Mouse (Mus musculus) myocyte (in vitro differentiated cells): ENCODE data around the gene Gng12.

Source experiments
- E2F4 ChIP-seq: IDR thresholded peaks from one replicate; pipeline ENCODE4 v1.6.1; 2011; ENCODE audit warnings: mild to moderate bottlenecking, control low read depth, moderate library complexity; ENCODE audit not compliant: insufficient read depth
- MAX ChIP-seq: IDR thresholded peaks from one replicate; pipeline ENCODE4 v1.6.1; 2011; ENCODE audit warnings: low read depth, mild to moderate bottlenecking, control low read depth
- MYOD1 ChIP-seq, 3 experiments: IDR thresholded peaks; one replicate each; pipeline ENCODE4 v1.6.1; 2011; ENCODE audit warnings: control low read depth in 2 of 3, low read depth in 2 of 3, mild to moderate bottlenecking in 2 of 3, moderate library complexity in 1 of 3; ENCODE audit not compliant: insufficient read length in 2 of 3, control insufficient read depth in 1 of 3
- POLR2A ChIP-seq: IDR thresholded peaks from one replicate; pipeline ENCODE4 v1.6.1; 2011; ENCODE audit warnings: low read depth, mild to moderate bottlenecking, control low read depth, moderate library complexity; ENCODE audit not compliant: insufficient read length
- POLR2AphosphoS2 ChIP-seq: IDR thresholded peaks from one replicate; pipeline ENCODE4 v1.6.1; 2011; ENCODE audit warnings: low read depth, control low read depth; ENCODE audit not compliant: insufficient read length
- REST ChIP-seq: IDR thresholded peaks from one replicate; pipeline ENCODE4 v1.6.1; 2011; ENCODE audit warnings: mild to moderate bottlenecking, control low read depth, moderate library complexity; ENCODE audit not compliant: insufficient read depth, insufficient read length
- SRF ChIP-seq: IDR thresholded peaks from one replicate; pipeline ENCODE4 v1.6.1; 2011; ENCODE audit warnings: low read depth; ENCODE audit not compliant: control insufficient read depth, insufficient read length
- TCF12 ChIP-seq: IDR thresholded peaks from one replicate; pipeline ENCODE4 v1.6.1; 2011; ENCODE audit warnings: mild to moderate bottlenecking, control low read depth; ENCODE audit not compliant: poor library complexity, insufficient read depth, severe bottlenecking
- TCF3 ChIP-seq: IDR thresholded peaks from one replicate; pipeline ENCODE4 v1.6.1; 2011; ENCODE audit warnings: low read depth, control low read depth; ENCODE audit not compliant: insufficient read length
- USF1 ChIP-seq: IDR thresholded peaks from one replicate; pipeline ENCODE4 v1.6.1; 2011; ENCODE audit warnings: low read depth, mild to moderate bottlenecking, control low read depth, moderate library complexity

DNA sequence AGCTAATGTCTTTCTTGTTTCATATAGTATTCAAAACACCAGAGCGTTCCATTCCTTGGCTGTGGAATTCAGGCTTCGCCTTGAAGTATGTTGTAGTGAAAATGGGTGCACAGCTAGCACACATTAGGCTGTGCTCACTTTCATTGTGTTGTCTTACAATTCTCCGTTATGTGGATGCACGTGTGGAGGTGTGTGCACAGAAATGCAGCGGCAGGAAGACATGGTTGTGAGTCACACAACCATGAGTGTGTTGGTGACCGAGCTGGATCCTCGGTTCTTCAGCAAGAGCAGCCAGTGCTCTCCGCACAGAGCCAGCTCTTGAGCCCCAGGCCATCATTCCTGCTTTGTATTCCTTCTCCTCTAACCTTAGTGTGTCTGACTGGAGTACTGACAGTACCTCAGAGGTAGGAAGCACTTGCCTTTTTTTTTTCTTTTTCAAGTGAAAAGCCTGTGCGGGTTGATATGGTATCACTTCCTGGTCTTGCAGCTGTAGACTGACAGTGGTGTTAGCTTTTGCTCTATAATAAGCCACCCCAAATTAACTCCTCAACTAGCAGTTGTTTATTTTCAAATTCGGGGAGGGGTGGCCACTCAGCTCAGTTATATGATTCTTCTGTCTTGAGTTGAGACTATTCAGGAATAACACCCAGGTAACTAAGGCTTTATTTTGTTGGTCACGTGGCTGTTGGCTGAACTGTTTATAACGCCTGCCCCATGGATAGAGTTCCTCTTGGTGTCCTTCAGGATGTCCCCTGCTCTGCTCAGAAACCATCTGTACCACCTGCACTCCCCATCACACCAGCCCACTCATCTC lies 48.2 kb downstream of the Gng12 start:
- TF ChIP-seq REST: no peak
- TF ChIP-seq POLR2A: no peak
- TF ChIP-seq TCF3: no peak
- no peak for TF ChIP-seq POLR2AphosphoS2
- TF ChIP-seq USF1: peak; percentile 2
- TF ChIP-seq MAX: no peak
- TF ChIP-seq E2F4: no peak
- no peak for TF ChIP-seq TCF12
- no peak for TF ChIP-seq SRF
- TF ChIP-seq MYOD1 (IDR thresholded peaks at IDR 0.05; ENCODE audit: control insufficient read depth in 1 of 3, insufficient read length in 2 of 3, low read depth in 2 of 3): no peak
